ENCODE assay signal across 8 mouse cellular contexts in the genomic region with DNA sequence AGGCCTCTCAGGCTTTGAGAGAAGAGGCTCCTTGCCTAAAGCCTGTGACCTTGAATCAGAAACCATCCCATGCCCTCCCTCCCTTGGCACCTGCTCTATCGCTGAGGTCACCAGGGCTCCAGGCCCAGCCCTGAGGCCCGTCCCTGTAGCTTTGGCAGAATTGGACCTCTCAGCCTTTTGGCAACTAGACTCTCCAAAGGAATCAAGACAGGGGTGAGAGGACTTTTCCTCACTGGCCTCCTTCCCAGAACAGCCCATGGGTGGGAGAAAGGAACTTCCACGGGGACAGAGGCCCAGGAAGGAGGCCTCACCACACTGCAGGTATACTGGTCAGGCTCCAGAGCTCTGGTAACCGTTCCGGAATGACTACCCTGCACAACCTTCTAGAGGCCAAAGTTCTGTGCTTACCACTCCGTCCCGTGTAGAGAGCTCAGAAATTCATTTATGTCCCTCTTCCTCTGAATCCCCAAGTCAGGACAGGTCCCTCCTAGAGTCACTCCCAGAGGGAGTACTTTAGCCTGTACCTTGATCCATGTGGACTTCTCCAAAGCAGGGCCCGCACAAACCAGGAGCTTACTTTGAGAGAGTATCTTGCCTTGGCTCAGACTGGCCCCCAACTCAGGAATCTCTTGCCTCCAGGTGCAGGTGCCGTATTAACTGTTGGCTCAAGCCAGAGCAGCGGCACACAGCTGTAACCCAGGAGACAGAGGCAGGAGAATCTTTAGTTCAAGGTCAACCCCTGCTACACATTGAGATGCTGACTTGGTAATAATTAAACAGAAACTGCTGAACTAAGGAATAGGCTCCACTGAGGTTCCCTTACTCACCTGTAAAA. TPM values are rescaled to one million over a fixed set of nuclear protein-coding genes. Genes with fewer than 3 reads are reported as not detected.
DNase-seq lines count a peak whose midpoint lies in the region; ATAC-seq and TF ChIP-seq lines count a peak whose summit lies in the region.

No protein-coding gene starts in this region.

- ATAC-seq in embryonic facial prominence, embryonic 13.5 days (ENCODE audit: insufficient number of reproducible peaks, insufficient read depth, low FRiP score, low TSS enrichment, low read depth) = no peak
- ATAC-seq in heart, embryonic 14.5 days (ENCODE audit: insufficient number of reproducible peaks, insufficient read depth, low FRiP score, low read depth) = no peak
- ATAC-seq in frontal cortex, adult (ENCODE audit: low TSS enrichment) = no peak

- peak overlapping the region; percentile 54 for H3K4me3 ChIP-seq in layer of hippocampus, adult 2 months
- H3K4me3 ChIP-seq in embryonic facial prominence, embryonic 13.5 days = no peak overlapping the region
- peak overlapping the region in 1 of 2 experiments; percentile 59; a peak in 1 of 4 replicates for H3K4me3 ChIP-seq in heart, embryonic 14.5 days (ENCODE audit: control insufficient read depth in 1 of 2, insufficient read depth in 1 of 2, low read depth in 1 of 2, low read length in 2 of 2)

- H3K27ac ChIP-seq in layer of hippocampus, adult 2 months = peak overlapping the region; percentile 87; the same call in 1 of the 2 replicates
- H3K27ac ChIP-seq in embryonic facial prominence, embryonic 13.5 days = no peak overlapping the region
- peak overlapping the region; percentile 92 to 93 for H3K27ac ChIP-seq in heart, embryonic 14.5 days (replicated peaks in 1 of 2; ENCODE audit: control insufficient read depth in 1 of 2, insufficient read depth in 1 of 2, low read depth in 2 of 2, low read length in 2 of 2)

- no peak overlapping the region for H3K9ac ChIP-seq in embryonic facial prominence, embryonic 13.5 days
- peak overlapping the region; percentile 82 for H3K9ac ChIP-seq in heart, embryonic 14.5 days (ENCODE audit: low read length)

- no peak for TF ChIP-seq CTCF in layer of hippocampus, adult 2 months (conservative IDR thresholded peaks at IDR 0.05)

- no peak for DNase-seq in layer of hippocampus, adult 2 months (ENCODE audit: low spot score in 2 of 2)
- DNase-seq in layer of hippocampus, adult 8-10 months (ENCODE audit: low spot score in 2 of 2) = no peak
- DNase-seq in kidney, postnatal 10 days = peak; percentile 44
- peak; percentile 61 for DNase-seq in testis, postnatal 10 days (ENCODE audit: low spot score)
- no peak for DNase-seq in spleen, adult 12 weeks (ENCODE audit: low spot score)

- H3K4me1 ChIP-seq in embryonic facial prominence, embryonic 13.5 days = peaks cover 11% of the 10 kb centered on the region
- peaks cover 26 to 37% of the 10 kb centered on the region in 2 experiments for H3K4me1 ChIP-seq in heart, embryonic 14.5 days (ENCODE audit: control insufficient read depth in 2 of 2, insufficient read depth in 2 of 2, low read length in 2 of 2)

- peaks cover 59% of the 10 kb centered on the region for H3K27me3 ChIP-seq in embryonic facial prominence, embryonic 13.5 days
- peaks cover 5% of the 10 kb centered on the region; the same call in 1 of the 2 replicates for H3K27me3 ChIP-seq in heart, embryonic 14.5 days (ENCODE audit: control insufficient read depth, insufficient read depth, low read length)

- 74% methylated on average over 10 of the region's 10 CpGs for WGBS in embryonic facial prominence, embryonic 13.5 days
- 68% methylated on average over 10 of the region's 10 CpGs for WGBS in heart, embryonic 14.5 days

- no peaks in the 10 kb centered on the region for H3K9me3 ChIP-seq in embryonic facial prominence, embryonic 13.5 days
- H3K9me3 ChIP-seq in heart, embryonic 14.5 days (ENCODE audit: control insufficient read depth, low read length) = no peaks in the 10 kb centered on the region

- no peaks in the 10 kb centered on the region for H3K36me3 ChIP-seq in embryonic facial prominence, embryonic 13.5 days
- peaks cover 12% of the 10 kb centered on the region; the same call in 1 of the 2 replicates for H3K36me3 ChIP-seq in heart, embryonic 14.5 days (ENCODE audit: control insufficient read depth, insufficient read depth, low read length)

- H3K4me2 ChIP-seq in embryonic facial prominence, embryonic 13.5 days = peak overlapping the region; percentile 90
- H3K4me2 ChIP-seq in heart, embryonic 14.5 days (ENCODE audit: low read length) = peak overlapping the region; percentile 89

RNA-seq across cellular contexts. Expression of gene Fabp3, which starts 1.4 kb away (rescaled TPM):
- 10 to 100 TPM; 88.5 to 92.2 TPM for total RNA-seq in layer of hippocampus, adult 2 months (2021)
- total RNA-seq in layer of hippocampus, adult 8-10 months (2022) = 100 to 1,000 TPM in 1 of 4 experiments, 10 to 100 TPM in 3; 87.7 to 102 (median 95.3) TPM
- polyA plus RNA-seq in embryonic facial prominence, embryonic 13.5 days (2015; fragmentation: Nextera tagmentation; extraction: Ambion mirVana) = 12.9 and 14.8 TPM in 2 replicates
- 1,549 and 1,575 TPM in 2 replicates for polyA plus RNA-seq in heart, embryonic 14.5 days (2014; fragmentation: Nextera tagmentation; extraction: Ambion mirVana)

RNA-seq across cellular contexts. Expression of gene Gm10570, which starts 1.5 kb away (rescaled TPM):
- 1 to 10 TPM; 1.3 to 1.6 TPM for total RNA-seq in layer of hippocampus, adult 2 months (2021)
- 1 to 10 TPM in 2 of 4 experiments, under 1 TPM in 1, not detected in 1; 0.95 to 1.2 (median 1.1) TPM for total RNA-seq in layer of hippocampus, adult 8-10 months (2022)
- not detected in 2 replicates for polyA plus RNA-seq in embryonic facial prominence, embryonic 13.5 days (2015; fragmentation: Nextera tagmentation; extraction: Ambion mirVana)
- 0.74 and 1.2 TPM in 2 replicates for polyA plus RNA-seq in heart, embryonic 14.5 days (2014; fragmentation: Nextera tagmentation; extraction: Ambion mirVana)

RNA-seq across cellular contexts. Expression of gene Serinc2, which starts 28.0 kb away (rescaled TPM):
- 10 to 100 TPM; 11.1 to 14.1 TPM for total RNA-seq in layer of hippocampus, adult 2 months (2021)
- 10 to 100 TPM in 2 of 4 experiments, 1 to 10 TPM in 2; 8.1 to 12.4 (median 10.2) TPM for total RNA-seq in layer of hippocampus, adult 8-10 months (2022)
- polyA plus RNA-seq in embryonic facial prominence, embryonic 13.5 days (2015; fragmentation: Nextera tagmentation; extraction: Ambion mirVana) = 150 TPM in 2 replicates
- polyA plus RNA-seq in heart, embryonic 14.5 days (2014; fragmentation: Nextera tagmentation; extraction: Ambion mirVana) = 6.0 and 7.5 TPM in 2 replicates

RNA-seq across cellular contexts. Expression of gene Zcchc17, which starts 52.7 kb away (rescaled TPM):
- total RNA-seq in layer of hippocampus, adult 2 months (2021) = 10 to 100 TPM; 66.1 to 66.5 TPM
- 10 to 100 TPM; 51.1 to 63.2 (median 59.1) TPM for total RNA-seq in layer of hippocampus, adult 8-10 months (2022)
- 82.4 and 92.5 TPM in 2 replicates for polyA plus RNA-seq in embryonic facial prominence, embryonic 13.5 days (2015; fragmentation: Nextera tagmentation; extraction: Ambion mirVana)
- polyA plus RNA-seq in heart, embryonic 14.5 days (2014; fragmentation: Nextera tagmentation; extraction: Ambion mirVana) = 47.9 and 50.3 TPM in 2 replicates

RNA-seq across cellular contexts. Expression of gene Snrnp40, which starts 52.9 kb away (rescaled TPM):
- total RNA-seq in layer of hippocampus, adult 2 months (2021) = 10 to 100 TPM; 32.4 to 33.8 TPM
- 10 to 100 TPM; 29.4 to 32.3 (median 30.6) TPM for total RNA-seq in layer of hippocampus, adult 8-10 months (2022)
- polyA plus RNA-seq in embryonic facial prominence, embryonic 13.5 days (2015; fragmentation: Nextera tagmentation; extraction: Ambion mirVana) = 152 and 176 TPM in 2 replicates
- polyA plus RNA-seq in heart, embryonic 14.5 days (2014; fragmentation: Nextera tagmentation; extraction: Ambion mirVana) = 68.2 and 74.5 TPM in 2 replicates

Comparison
In these comparisons a context has a peak if more than half of its experiments do, and no peak if none do; other contexts are left out.
1. DNase-seq: peak in kidney, postnatal 10 days (single experiment) and testis, postnatal 10 days (single experiment); none in layer of hippocampus, adult 2 months (0 of 2), layer of hippocampus, adult 8-10 months (0 of 2) and spleen, adult 12 weeks (single experiment).